8 mouse cellular contexts compared by ENCODE assay signal in genomic region chr11:98748506-98749416, GRCm38 (mm10). TPM values are rescaled to one million over a fixed set of nuclear protein-coding genes. Genes with fewer than 3 reads are reported as not detected.
A peak's percentile ranks its signal among the peaks of the same experiment; 100 is the strongest.
DNase-seq lines count a peak whose midpoint lies in the region; ATAC-seq and TF ChIP-seq lines count a peak whose summit lies in the region.

No protein-coding gene starts in this region.

- H3K27me3 ChIP-seq in embryonic facial prominence, embryonic 15.5 days = no peaks in the 10 kb centered on the region
- no peaks in the 10 kb centered on the region for H3K27me3 ChIP-seq in hindbrain, postnatal 0 days (ENCODE audit: insufficient read depth, low read length)
- no peaks in the 10 kb centered on the region for H3K27me3 ChIP-seq in lung, embryonic 16.5 days (ENCODE audit: control insufficient read depth, insufficient read depth, low read depth, low read length)

- H3K36me3 ChIP-seq in embryonic facial prominence, embryonic 15.5 days = peaks cover 7% of the 10 kb centered on the region; the same call in 1 of the 2 replicates
- H3K36me3 ChIP-seq in hindbrain, postnatal 0 days (ENCODE audit: insufficient read depth, low read length) = peaks cover 5% of the 10 kb centered on the region
- no peaks in the 10 kb centered on the region for H3K36me3 ChIP-seq in lung, embryonic 16.5 days (ENCODE audit: control insufficient read depth, insufficient read depth, low read length)

- H3K4me3 ChIP-seq in embryonic facial prominence, embryonic 15.5 days (replicated peaks) = peak overlapping the region; percentile 21; the same call in 1 of the 2 replicates
- peak overlapping the region; percentile 6 for H3K4me3 ChIP-seq in hindbrain, postnatal 0 days (ENCODE audit: low read length)
- H3K4me3 ChIP-seq in lung, embryonic 16.5 days (ENCODE audit: low read length) = no peak overlapping the region

- peak overlapping the region; percentile 51 for H3K4me2 ChIP-seq in embryonic facial prominence, embryonic 15.5 days (replicated peaks)
- peak overlapping the region; percentile 61 for H3K4me2 ChIP-seq in hindbrain, postnatal 0 days (ENCODE audit: low read depth, low read length)
- H3K4me2 ChIP-seq in lung, embryonic 16.5 days (ENCODE audit: low read depth, low read length) = peak overlapping the region; percentile 43

- no peak for ATAC-seq in embryonic facial prominence, embryonic 15.5 days (ENCODE audit: insufficient number of reproducible peaks, low FRiP score, low TSS enrichment, low read depth)
- no peak for ATAC-seq in hindbrain, postnatal 0 days
- ATAC-seq in lung, embryonic 16.5 days (ENCODE audit: low read depth) = no peak
- ATAC-seq in inflammation-experienced regulatory T-cells, adult 6 months = no peak

- TF ChIP-seq CTCF in hindbrain, postnatal 0 days (IDR thresholded peaks at IDR 0.05; ENCODE audit: low read depth) = peak; percentile 46

- H3K9me3 ChIP-seq in embryonic facial prominence, embryonic 15.5 days (replicated peaks) = no peaks in the 10 kb centered on the region
- H3K9me3 ChIP-seq in hindbrain, postnatal 0 days (ENCODE audit: low read length) = no peaks in the 10 kb centered on the region
- H3K9me3 ChIP-seq in lung, embryonic 16.5 days (ENCODE audit: control insufficient read depth, low read length) = no peaks in the 10 kb centered on the region

- DNase-seq in urinary bladder, adult 2 months (ENCODE audit: low spot score) = peak; percentile 52
- no peak for DNase-seq in urinary bladder, postnatal 36 days (ENCODE audit: low spot score in 2 of 2)
- peak; percentile 77 for DNase-seq in hindbrain, postnatal 0 days (ENCODE audit: low spot score)
- no peak for DNase-seq in left cerebral cortex, adult 8-10 months (ENCODE audit: low spot score in 2 of 2)
- no peak for DNase-seq in testis, postnatal 10 days (ENCODE audit: low spot score)

- peaks cover 97% of the 10 kb centered on the region for H3K4me1 ChIP-seq in embryonic facial prominence, embryonic 15.5 days
- H3K4me1 ChIP-seq in hindbrain, postnatal 0 days (ENCODE audit: insufficient read depth, low read length) = peaks cover 81% of the 10 kb centered on the region
- peaks cover 98% of the 10 kb centered on the region for H3K4me1 ChIP-seq in lung, embryonic 16.5 days (replicated peaks; ENCODE audit: control insufficient read depth, insufficient read depth, low read length)

- no peak overlapping the region for H3K9ac ChIP-seq in embryonic facial prominence, embryonic 15.5 days
- peak overlapping the region; percentile 37 for H3K9ac ChIP-seq in hindbrain, postnatal 0 days (replicated peaks; ENCODE audit: low read length)
- peak overlapping the region; percentile 57 for H3K9ac ChIP-seq in lung, embryonic 16.5 days (ENCODE audit: low read length)

- peak overlapping the region; percentile 94 for H3K27ac ChIP-seq in embryonic facial prominence, embryonic 15.5 days (replicated peaks)
- peak overlapping the region; percentile 95 for H3K27ac ChIP-seq in hindbrain, postnatal 0 days
- H3K27ac ChIP-seq in lung, embryonic 16.5 days (ENCODE audit: low read length) = peak overlapping the region; percentile 91

- 24% methylated on average over 15 of the region's 15 CpGs for WGBS in embryonic facial prominence, embryonic 15.5 days
- WGBS in hindbrain, postnatal 0 days = 10% methylated on average over 15 of the region's 15 CpGs
- WGBS in lung, embryonic 16.5 days = 23% methylated on average over 15 of the region's 15 CpGs

RNA-seq across cellular contexts. Expression of gene Thra, which starts 8.3 kb away (rescaled TPM):
- 62.2 and 88.1 TPM in 2 replicates for polyA plus RNA-seq in urinary bladder, adult 2 months (2012; rRNA removed)
- polyA plus RNA-seq in embryonic facial prominence, embryonic 15.5 days (2015; fragmentation: Nextera tagmentation; extraction: Ambion mirVana) = 51.0 and 51.2 TPM in 2 replicates
- total RNA-seq in hindbrain, postnatal 0 days (2014; rRNA removed) = 725 and 812 TPM in 2 replicates
- 160 TPM in 2 replicates for polyA plus RNA-seq in hindbrain, postnatal 0 days (2015; fragmentation: Nextera tagmentation; extraction: Ambion mirVana)
- 36.3 and 36.4 TPM in 2 replicates for polyA plus RNA-seq in lung, embryonic 16.5 days (2015; fragmentation: Nextera tagmentation; extraction: Ambion mirVana)
- 1 to 10 TPM; 1.3 to 6.3 (median 5.2) TPM for polyA plus RNA-seq in inflammation-experienced regulatory T-cells, adult 6 months (2017; shearing (Covaris generic))
- 100 to 1,000 TPM; 713 to 794 (median 760) TPM for total RNA-seq in left cerebral cortex, adult 8-10 months (2022)

RNA-seq across cellular contexts. Expression of gene Med24, which starts 19.5 kb away (rescaled TPM):
- polyA plus RNA-seq in urinary bladder, adult 2 months (2012; rRNA removed) = 29.6 and 32.8 TPM in 2 replicates
- polyA plus RNA-seq in embryonic facial prominence, embryonic 15.5 days (2015; fragmentation: Nextera tagmentation; extraction: Ambion mirVana) = 52.3 and 53.3 TPM in 2 replicates
- total RNA-seq in hindbrain, postnatal 0 days (2014; rRNA removed) = 63.2 and 88.6 TPM in 2 replicates
- 47.1 and 48.3 TPM in 2 replicates for polyA plus RNA-seq in hindbrain, postnatal 0 days (2015; fragmentation: Nextera tagmentation; extraction: Ambion mirVana)
- polyA plus RNA-seq in lung, embryonic 16.5 days (2015; fragmentation: Nextera tagmentation; extraction: Ambion mirVana) = 56.6 and 57.8 TPM in 2 replicates
- 10 to 100 TPM; 23.8 to 32.5 (median 28.3) TPM for polyA plus RNA-seq in inflammation-experienced regulatory T-cells, adult 6 months (2017; shearing (Covaris generic))
- 100 to 1,000 TPM; 109 to 128 (median 117) TPM for total RNA-seq in left cerebral cortex, adult 8-10 months (2022)

RNA-seq across cellular contexts. Expression of gene Nr1d1, which starts 26.4 kb away (rescaled TPM):
- 119 and 219 TPM in 2 replicates for polyA plus RNA-seq in urinary bladder, adult 2 months (2012; rRNA removed)
- 1.7 and 1.8 TPM in 2 replicates for polyA plus RNA-seq in embryonic facial prominence, embryonic 15.5 days (2015; fragmentation: Nextera tagmentation; extraction: Ambion mirVana)
- total RNA-seq in hindbrain, postnatal 0 days (2014; rRNA removed) = 7.5 and 8.6 TPM in 2 replicates
- polyA plus RNA-seq in hindbrain, postnatal 0 days (2015; fragmentation: Nextera tagmentation; extraction: Ambion mirVana) = 10.2 and 13.5 TPM in 2 replicates
- polyA plus RNA-seq in lung, embryonic 16.5 days (2015; fragmentation: Nextera tagmentation; extraction: Ambion mirVana) = 1.4 and 1.6 TPM in 2 replicates
- 1 to 10 TPM; 6.5 to 8.4 (median 7.3) TPM for polyA plus RNA-seq in inflammation-experienced regulatory T-cells, adult 6 months (2017; shearing (Covaris generic))
- total RNA-seq in left cerebral cortex, adult 8-10 months (2022) = 100 to 1,000 TPM; 137 to 177 (median 145) TPM

RNA-seq across cellular contexts. Expression of gene Msl1, which starts 46.6 kb away (rescaled TPM):
- 57.0 and 58.7 TPM in 2 replicates for polyA plus RNA-seq in urinary bladder, adult 2 months (2012; rRNA removed)
- polyA plus RNA-seq in embryonic facial prominence, embryonic 15.5 days (2015; fragmentation: Nextera tagmentation; extraction: Ambion mirVana) = 28.7 and 30.4 TPM in 2 replicates
- 77.7 and 94.3 TPM in 2 replicates for total RNA-seq in hindbrain, postnatal 0 days (2014; rRNA removed)
- 25.0 and 25.4 TPM in 2 replicates for polyA plus RNA-seq in hindbrain, postnatal 0 days (2015; fragmentation: Nextera tagmentation; extraction: Ambion mirVana)
- polyA plus RNA-seq in lung, embryonic 16.5 days (2015; fragmentation: Nextera tagmentation; extraction: Ambion mirVana) = 19.4 and 20.3 TPM in 2 replicates
- polyA plus RNA-seq in inflammation-experienced regulatory T-cells, adult 6 months (2017; shearing (Covaris generic)) = 10 to 100 TPM; 16.7 to 26.3 (median 20.4) TPM
- total RNA-seq in left cerebral cortex, adult 8-10 months (2022) = 100 to 1,000 TPM; 167 to 198 (median 186) TPM

RNA-seq across cellular contexts. Expression of gene Csf3, which starts 47.7 kb away (rescaled TPM):
- 0.38 and 0.73 TPM in 2 replicates for polyA plus RNA-seq in urinary bladder, adult 2 months (2012; rRNA removed)
- polyA plus RNA-seq in embryonic facial prominence, embryonic 15.5 days (2015; fragmentation: Nextera tagmentation; extraction: Ambion mirVana) = 0.12 and 0.31 TPM in 2 replicates
- not detected in 2 replicates for total RNA-seq in hindbrain, postnatal 0 days (2014; rRNA removed)
- polyA plus RNA-seq in hindbrain, postnatal 0 days (2015; fragmentation: Nextera tagmentation; extraction: Ambion mirVana) = not detected in 2 replicates
- not detected in 2 replicates for polyA plus RNA-seq in lung, embryonic 16.5 days (2015; fragmentation: Nextera tagmentation; extraction: Ambion mirVana)
- polyA plus RNA-seq in inflammation-experienced regulatory T-cells, adult 6 months (2017; shearing (Covaris generic)) = not detected
- total RNA-seq in left cerebral cortex, adult 8-10 months (2022) = not detected

Comparison
In these comparisons a context has a peak if more than half of its experiments do, and no peak if none do; other contexts are left out.
1. DNase-seq: peak in urinary bladder, adult 2 months (single experiment) and hindbrain, postnatal 0 days (single experiment); none in urinary bladder, postnatal 36 days (0 of 2), left cerebral cortex, adult 8-10 months (0 of 2) and testis, postnatal 10 days (single experiment).
2. Peak in every context shown above with its lines, with median percentiles within 50 percentile points of each other: H3K27ac ChIP-seq and H3K4me2 ChIP-seq.